Mouse (Mus musculus): ENCODE data around the gene Ino80d. TPM values are rescaled to one million over a fixed set of nuclear protein-coding genes. Genes with fewer than 3 reads are reported as not detected.

The Ino80d gene
- polyA plus RNA-seq, 1 experiment from 2014 or later, result 20.0 TPM

- no peak overlapping the region for H3K4me2 ChIP-seq (replicated peaks; ENCODE audit: low read depth, low read length)
- no peaks in the 10 kb centered on the region for H3K27me3 ChIP-seq (ENCODE audit: control insufficient read depth, insufficient read depth, low read length)
- no peak overlapping the region for H3K9ac ChIP-seq (replicated peaks; ENCODE audit: low read depth, low read length)
- no peak overlapping the region for H3K4me3 ChIP-seq (ENCODE audit: low read depth, low read length)
- no peaks in the 10 kb centered on the region for H3K4me1 ChIP-seq (ENCODE audit: control insufficient read depth, insufficient read depth, low read length)
- WGBS, result 65% methylated on average over 1 of the region's 1 CpGs
- H3K27ac ChIP-seq (ENCODE audit: low read length), result no peak overlapping the region
- no peaks in the 10 kb centered on the region for H3K36me3 ChIP-seq (ENCODE audit: control insufficient read depth, insufficient read depth, low read length)
- no peaks in the 10 kb centered on the region for H3K9me3 ChIP-seq (ENCODE audit: control insufficient read depth, low read depth, low read length)
- ATAC-seq (ENCODE audit: insufficient number of reproducible peaks, insufficient read depth, low FRiP score, low read depth), result no peak
Measured at GRCm38 (mm10) chr1:62956942-62957645, 157.4 kb downstream of the Ino80d start.

GRCm38 (mm10) chr1:62956526-62956925 lies 157.9 kb downstream of the Ino80d start:
- Histone ChIP-seq H3K4me2 (replicated peaks; ENCODE audit: low read depth, low read length) (no peak overlapping the region), H3K27ac (ENCODE audit: low read length) (no peak overlapping the region), H3K4me1 (ENCODE audit: control insufficient read depth, insufficient read depth, low read length) (no peaks in the 10 kb centered on the region), H3K9me3 (ENCODE audit: control insufficient read depth, low read depth, low read length) (no peaks in the 10 kb centered on the region), H3K36me3 (ENCODE audit: control insufficient read depth, insufficient read depth, low read length) (no peaks in the 10 kb centered on the region), H3K4me3 (ENCODE audit: low read depth, low read length) (no peak overlapping the region), H3K9ac (replicated peaks; ENCODE audit: low read depth, low read length) (no peak overlapping the region), H3K27me3 (ENCODE audit: control insufficient read depth, insufficient read depth, low read length) (no peaks in the 10 kb centered on the region)
- no peak for ATAC-seq (ENCODE audit: insufficient number of reproducible peaks, insufficient read depth, low FRiP score, low read depth)
- WGBS, result 78% methylated on average over 5 of the region's 5 CpGs

- H3K9me3 ChIP-seq (ENCODE audit: control insufficient read depth, low read depth, low read length), result no peaks in the 10 kb centered on the region
- H3K27ac ChIP-seq (ENCODE audit: low read length), result no peak overlapping the region
- no peaks in the 10 kb centered on the region for H3K27me3 ChIP-seq (ENCODE audit: control insufficient read depth, insufficient read depth, low read length)
- no peak overlapping the region for H3K9ac ChIP-seq (replicated peaks; ENCODE audit: low read depth, low read length)
- H3K36me3 ChIP-seq (ENCODE audit: control insufficient read depth, insufficient read depth, low read length), result no peaks in the 10 kb centered on the region
- H3K4me1 ChIP-seq (ENCODE audit: control insufficient read depth, insufficient read depth, low read length), result no peaks in the 10 kb centered on the region
- WGBS, result 83% methylated on average over 6 of the region's 6 CpGs
- ATAC-seq (ENCODE audit: insufficient number of reproducible peaks, insufficient read depth, low FRiP score, low read depth), result no peak
- no peak overlapping the region for H3K4me2 ChIP-seq (replicated peaks; ENCODE audit: low read depth, low read length)
- H3K4me3 ChIP-seq (ENCODE audit: low read depth, low read length), result no peak overlapping the region
Measured at GRCm38 (mm10) chr1:62955340-62955739, 159.1 kb downstream of the Ino80d start.

GRCm38 (mm10) chr1:62953036-62953435 lies 161.4 kb downstream of the Ino80d start:
- no peaks in the 10 kb centered on the region for H3K4me1 ChIP-seq (ENCODE audit: control insufficient read depth, insufficient read depth, low read length)
- no peaks in the 10 kb centered on the region for H3K9me3 ChIP-seq (ENCODE audit: control insufficient read depth, low read depth, low read length)
- no peak for ATAC-seq (ENCODE audit: insufficient number of reproducible peaks, insufficient read depth, low FRiP score, low read depth)
- H3K4me2 ChIP-seq (replicated peaks; ENCODE audit: low read depth, low read length), result no peak overlapping the region
- WGBS, result 83% methylated on average over 4 of the region's 4 CpGs
- H3K36me3 ChIP-seq (ENCODE audit: control insufficient read depth, insufficient read depth, low read length), result no peaks in the 10 kb centered on the region
- no peak overlapping the region for H3K9ac ChIP-seq (replicated peaks; ENCODE audit: low read depth, low read length)
- H3K27me3 ChIP-seq (ENCODE audit: control insufficient read depth, insufficient read depth, low read length), result no peaks in the 10 kb centered on the region
- H3K4me3 ChIP-seq (ENCODE audit: low read depth, low read length), result no peak overlapping the region
- H3K27ac ChIP-seq (ENCODE audit: low read length), result no peak overlapping the region

GRCm38 (mm10) chr1:62952319-62952718 lies 162.1 kb downstream of the Ino80d start:
- no peak for ATAC-seq (ENCODE audit: insufficient number of reproducible peaks, insufficient read depth, low FRiP score, low read depth)
- no peak overlapping the region for H3K4me3 ChIP-seq (ENCODE audit: low read depth, low read length)
- no peak overlapping the region for H3K27ac ChIP-seq (ENCODE audit: low read length)
- H3K27me3 ChIP-seq (ENCODE audit: control insufficient read depth, insufficient read depth, low read length), result no peaks in the 10 kb centered on the region
- no peaks in the 10 kb centered on the region for H3K9me3 ChIP-seq (ENCODE audit: control insufficient read depth, low read depth, low read length)
- no peaks in the 10 kb centered on the region for H3K36me3 ChIP-seq (ENCODE audit: control insufficient read depth, insufficient read depth, low read length)
- WGBS, result 84% methylated on average over 3 of the region's 3 CpGs
- no peak overlapping the region for H3K9ac ChIP-seq (replicated peaks; ENCODE audit: low read depth, low read length)
- no peak overlapping the region for H3K4me2 ChIP-seq (replicated peaks; ENCODE audit: low read depth, low read length)
- H3K4me1 ChIP-seq (ENCODE audit: control insufficient read depth, insufficient read depth, low read length), result no peaks in the 10 kb centered on the region

GRCm38 (mm10) chr1:62951067-62951809 lies 163.2 kb downstream of the Ino80d start:
- no peak overlapping the region for H3K4me3 ChIP-seq (ENCODE audit: low read depth, low read length)
- no peak for ATAC-seq (ENCODE audit: insufficient number of reproducible peaks, insufficient read depth, low FRiP score, low read depth)
- H3K36me3 ChIP-seq (ENCODE audit: control insufficient read depth, insufficient read depth, low read length), result no peaks in the 10 kb centered on the region
- H3K27me3 ChIP-seq (ENCODE audit: control insufficient read depth, insufficient read depth, low read length), result no peaks in the 10 kb centered on the region
- no peak overlapping the region for H3K4me2 ChIP-seq (replicated peaks; ENCODE audit: low read depth, low read length)
- no peak overlapping the region for H3K27ac ChIP-seq (ENCODE audit: low read length)
- WGBS, result 59% methylated on average over 7 of the region's 7 CpGs
- no peak overlapping the region for H3K9ac ChIP-seq (replicated peaks; ENCODE audit: low read depth, low read length)
- no peaks in the 10 kb centered on the region for H3K4me1 ChIP-seq (ENCODE audit: control insufficient read depth, insufficient read depth, low read length)
- H3K9me3 ChIP-seq (ENCODE audit: control insufficient read depth, low read depth, low read length), result no peaks in the 10 kb centered on the region

- Histone ChIP-seq H3K27ac (ENCODE audit: low read length) (no peak overlapping the region), H3K4me2 (replicated peaks; ENCODE audit: low read depth, low read length) (no peak overlapping the region), H3K27me3 (ENCODE audit: control insufficient read depth, insufficient read depth, low read length) (no peaks in the 10 kb centered on the region), H3K36me3 (ENCODE audit: control insufficient read depth, insufficient read depth, low read length) (no peaks in the 10 kb centered on the region), H3K9ac (replicated peaks; ENCODE audit: low read depth, low read length) (no peak overlapping the region), H3K9me3 (ENCODE audit: control insufficient read depth, low read depth, low read length) (no peaks in the 10 kb centered on the region), H3K4me3 (ENCODE audit: low read depth, low read length) (no peak overlapping the region), H3K4me1 (ENCODE audit: control insufficient read depth, insufficient read depth, low read length) (no peaks in the 10 kb centered on the region)
- no peak for ATAC-seq (ENCODE audit: insufficient number of reproducible peaks, insufficient read depth, low FRiP score, low read depth)
- WGBS, result 72% methylated on average over 9 of the region's 9 CpGs
Measured at GRCm38 (mm10) chr1:62950526-62950925, 163.9 kb downstream of the Ino80d start.

GRCm38 (mm10) chr1:62947807-62948206 lies 166.7 kb downstream of the Ino80d start:
- no peak overlapping the region for H3K27ac ChIP-seq (ENCODE audit: low read length)
- H3K4me2 ChIP-seq (replicated peaks; ENCODE audit: low read depth, low read length), result no peak overlapping the region
- no peak overlapping the region for H3K4me3 ChIP-seq (ENCODE audit: low read depth, low read length)
- no peaks in the 10 kb centered on the region for H3K36me3 ChIP-seq (ENCODE audit: control insufficient read depth, insufficient read depth, low read length)
- H3K9me3 ChIP-seq (ENCODE audit: control insufficient read depth, low read depth, low read length), result no peaks in the 10 kb centered on the region
- no peak overlapping the region for H3K9ac ChIP-seq (replicated peaks; ENCODE audit: low read depth, low read length)
- ATAC-seq (ENCODE audit: insufficient number of reproducible peaks, insufficient read depth, low FRiP score, low read depth), result no peak
- no peaks in the 10 kb centered on the region for H3K4me1 ChIP-seq (ENCODE audit: control insufficient read depth, insufficient read depth, low read length)
- H3K27me3 ChIP-seq (ENCODE audit: control insufficient read depth, insufficient read depth, low read length), result no peaks in the 10 kb centered on the region
